Mouse (Mus musculus): ENCODE results near the gene Olfr411. TPM values are rescaled to one million over a fixed set of nuclear protein-coding genes. Genes with fewer than 3 reads are reported as not detected.

Gene Olfr411
- total and polyA plus RNA-seq, 3 experiments = 0.22 TPM; not detected in 2

- no peaks in the 10 kb centered on the region for H3K4me1 ChIP-seq (ENCODE audit: insufficient read depth, low read depth, low read length)
- no peaks in the 10 kb centered on the region for H3K36me3 ChIP-seq (replicated peaks)
- H3K9me3 ChIP-seq (replicated peaks) = no peaks in the 10 kb centered on the region
- TF ChIP-seq GATA1 (IDR thresholded peaks at IDR 0.05; ENCODE audit: borderline replicate concordance, low read length) (no peak), GATA2 (IDR thresholded peaks at IDR 0.05; ENCODE audit: borderline replicate concordance, low read depth, low read length) (no peak), TAL1 (conservative IDR thresholded peaks at IDR 0.05; ENCODE audit: low read depth, low read length) (no peak), CTCF (IDR thresholded peaks at IDR 0.05; ENCODE audit: low read depth, low read length) (no peak), POLR2AphosphoS5 (IDR thresholded peaks at IDR 0.05; ENCODE audit: insufficient replicate concordance, low read depth, low read length) (no peak)
- H3K4me3 ChIP-seq (ENCODE audit: low read depth, low read length) = no peak within 1 kb of the TSS
- no peaks in the 10 kb centered on the region for H3K27me3 ChIP-seq (ENCODE audit: insufficient read depth, low read length)
- ATAC-seq (ENCODE audit: extremely low read depth, insufficient number of reproducible peaks, low FRiP score, poor library complexity, severe bottlenecking) (no peak), DNase-seq (ENCODE audit: low spot score) (no peak)
Measured at GRCm38 (mm10) chr11:74337931-74338330, 14.5 kb downstream of the Olfr411 start, which contains the start of gene Olfr410. Olfr410 (minus strand) TSS chr11:74338031.

- H3K36me3 ChIP-seq (replicated peaks) = no peaks in the 10 kb centered on the region
- no peaks in the 10 kb centered on the region for H3K9me3 ChIP-seq (replicated peaks)
- DNase-seq (ENCODE audit: low spot score) (no peak), ATAC-seq (ENCODE audit: extremely low read depth, insufficient number of reproducible peaks, low FRiP score, poor library complexity, severe bottlenecking) (no peak)
- TF ChIP-seq GATA2 (IDR thresholded peaks at IDR 0.05; ENCODE audit: borderline replicate concordance, low read depth, low read length) = no peak
- TF ChIP-seq TAL1 (conservative IDR thresholded peaks at IDR 0.05; ENCODE audit: low read depth, low read length) = no peak
- no peak for TF ChIP-seq POLR2AphosphoS5 (IDR thresholded peaks at IDR 0.05; ENCODE audit: insufficient replicate concordance, low read depth, low read length)
- no peaks in the 10 kb centered on the region for H3K4me1 ChIP-seq (ENCODE audit: insufficient read depth, low read depth, low read length)
- no peak overlapping the region for H3K4me3 ChIP-seq (ENCODE audit: low read depth, low read length)
- no peaks in the 10 kb centered on the region; the same call in 1 of the 2 replicates for H3K27me3 ChIP-seq (ENCODE audit: insufficient read depth, low read length)
Measured at GRCm38 (mm10) chr11:74328781-74329180, 23.7 kb downstream of the Olfr411 start.

- no peak overlapping the region for H3K4me3 ChIP-seq (ENCODE audit: low read depth, low read length)
- H3K9me3 ChIP-seq (replicated peaks) = no peaks in the 10 kb centered on the region
- TF ChIP-seq CTCF (IDR thresholded peaks at IDR 0.05; ENCODE audit: low read depth, low read length) (no peak), GATA2 (IDR thresholded peaks at IDR 0.05; ENCODE audit: borderline replicate concordance, low read depth, low read length) (no peak), TAL1 (conservative IDR thresholded peaks at IDR 0.05; ENCODE audit: low read depth, low read length) (no peak), POLR2AphosphoS5 (IDR thresholded peaks at IDR 0.05; ENCODE audit: insufficient replicate concordance, low read depth, low read length) (no peak), GATA1 (IDR thresholded peaks at IDR 0.05; ENCODE audit: borderline replicate concordance, low read length) (no peak)
- no peaks in the 10 kb centered on the region for H3K4me1 ChIP-seq (ENCODE audit: insufficient read depth, low read depth, low read length)
- DNase-seq (ENCODE audit: low spot score) (no peak), ATAC-seq (ENCODE audit: extremely low read depth, insufficient number of reproducible peaks, low FRiP score, poor library complexity, severe bottlenecking) (no peak)
- no peaks in the 10 kb centered on the region for H3K36me3 ChIP-seq (replicated peaks)
- no peaks in the 10 kb centered on the region; the same call in 1 of the 2 replicates for H3K27me3 ChIP-seq (ENCODE audit: insufficient read depth, low read length)
Measured at GRCm38 (mm10) chr11:74326044-74326443, 26.4 kb downstream of the Olfr411 start.

Other genes with a start within 250 kb of the Olfr411 start
- not detected in 2 replicates for gene Olfr401, start 238.9 kb downstream of the Olfr411 start, total RNA-seq (2014; fragmentation: Nextera tagmentation)
- gene Olfr401, start 238.9 kb downstream of the Olfr411 start, total RNA-seq (2017) = 0.06 TPM in 1 of 2 replicates, not detected in the other
- not detected in 2 replicates for gene Olfr401, start 238.9 kb downstream of the Olfr411 start, polyA plus RNA-seq (2012)
- gene Olfr402, start 199.1 kb downstream of the Olfr411 start, total RNA-seq (2014; fragmentation: Nextera tagmentation) = not detected in 2 replicates
- 0.11 TPM in 1 of 2 replicates, not detected in the other for gene Olfr402, start 199.1 kb downstream of the Olfr411 start, total RNA-seq (2017)
- not detected in 2 replicates for gene Olfr402, start 199.1 kb downstream of the Olfr411 start, polyA plus RNA-seq (2012)
- gene Olfr403, start 166.4 kb downstream of the Olfr411 start, total RNA-seq (2014; fragmentation: Nextera tagmentation) = not detected in 2 replicates
- 0.23 and 0.55 TPM in 2 replicates for gene Olfr403, start 166.4 kb downstream of the Olfr411 start, total RNA-seq (2017)
- gene Olfr403, start 166.4 kb downstream of the Olfr411 start, polyA plus RNA-seq (2012) = not detected in 2 replicates
- gene Olfr43, start 141.3 kb downstream of the Olfr411 start, total RNA-seq (2014; fragmentation: Nextera tagmentation) = not detected in 2 replicates
- 0.05 TPM in 1 of 2 replicates, not detected in the other for gene Olfr43, start 141.3 kb downstream of the Olfr411 start, total RNA-seq (2017)
- gene Olfr43, start 141.3 kb downstream of the Olfr411 start, polyA plus RNA-seq (2012) = not detected in 2 replicates
- gene Olfr406, start 92.8 kb downstream of the Olfr411 start, total RNA-seq (2014; fragmentation: Nextera tagmentation) = not detected in 2 replicates
- gene Olfr406, start 92.8 kb downstream of the Olfr411 start, total RNA-seq (2017) = not detected in 2 replicates
- gene Olfr406, start 92.8 kb downstream of the Olfr411 start, polyA plus RNA-seq (2012) = not detected in 2 replicates
- not detected in 2 replicates for gene Olfr59, start 68.9 kb downstream of the Olfr411 start, total RNA-seq (2014; fragmentation: Nextera tagmentation)
- 0.11 TPM in 1 of 2 replicates, not detected in the other for gene Olfr59, start 68.9 kb downstream of the Olfr411 start, total RNA-seq (2017)
- not detected in 2 replicates for gene Olfr59, start 68.9 kb downstream of the Olfr411 start, polyA plus RNA-seq (2012)
- gene Olfr410, start 14.6 kb downstream of the Olfr411 start, total RNA-seq (2014; fragmentation: Nextera tagmentation) = not detected in 2 replicates
- under 0.01 and 0.11 TPM in 2 replicates for gene Olfr410, start 14.6 kb downstream of the Olfr411 start, total RNA-seq (2017)
- gene Olfr410, start 14.6 kb downstream of the Olfr411 start, polyA plus RNA-seq (2012) = not detected in 2 replicates
- gene Olfr412, start 9.4 kb upstream of the Olfr411 start, total RNA-seq (2014; fragmentation: Nextera tagmentation) = not detected in 2 replicates
- 0.12 and 0.22 TPM in 2 replicates for gene Olfr412, start 9.4 kb upstream of the Olfr411 start, total RNA-seq (2017)
- not detected in 2 replicates for gene Olfr412, start 9.4 kb upstream of the Olfr411 start, polyA plus RNA-seq (2012)